Mouse (Mus musculus): ENCODE data around the gene Cct4. TPM values are rescaled to one million over a fixed set of nuclear protein-coding genes. Genes with fewer than 3 reads are reported as not detected.
A peak's percentile ranks its signal among the peaks of the same experiment; 100 is the strongest.

Cct4 gene
- polyA plus RNA-seq, 1 experiment from 2014 or later: 86.6 TPM

DNA sequence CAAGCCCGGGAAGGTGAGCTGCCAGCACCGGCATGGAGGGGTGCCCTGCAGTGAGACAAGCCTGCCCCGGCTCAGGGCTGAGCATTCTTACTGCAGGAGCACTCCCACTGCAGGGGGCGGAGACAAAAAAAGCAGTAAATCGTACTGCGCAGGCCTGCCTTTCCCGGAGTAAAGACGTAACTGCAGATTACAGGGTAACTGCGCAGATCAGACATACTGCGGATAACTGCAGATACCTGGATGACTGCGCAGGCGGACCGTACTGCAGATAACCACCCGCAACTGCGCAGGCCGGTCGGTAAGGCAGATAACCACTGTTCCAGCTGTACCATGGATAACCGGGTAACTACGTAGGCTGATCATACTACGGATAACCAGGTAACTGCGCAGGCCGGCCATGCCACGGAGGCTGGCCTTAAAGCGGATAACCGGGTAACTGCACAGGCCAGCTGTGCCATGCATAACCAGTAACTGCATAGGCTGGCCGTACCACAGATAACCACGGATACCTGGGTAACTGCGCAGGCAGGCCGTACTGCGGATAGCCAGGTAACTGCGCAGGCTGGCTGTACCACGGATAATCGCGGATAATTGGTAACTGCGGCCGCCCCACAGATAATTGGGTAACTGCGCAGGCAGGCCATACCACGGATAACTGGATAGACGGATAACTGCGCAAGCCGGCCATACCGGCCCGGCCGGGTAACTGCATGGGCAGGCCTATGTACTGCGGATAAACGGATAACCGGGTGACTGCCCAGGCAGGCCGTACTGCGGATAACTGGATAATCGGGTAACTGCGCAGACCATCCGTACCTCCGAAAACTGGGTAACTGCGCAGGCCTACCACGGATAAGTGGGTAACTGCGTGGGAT lies 18.2 kb upstream of the Cct4 start, which contains the start of gene Zrsr1:
TSS of gene Zrsr1 (plus strand) at position 171 of the 875 bp plus-strand sequence.
- peaks cover 6% of the 10 kb centered on the region for H3K36me3 ChIP-seq (replicated peaks; ENCODE audit: insufficient read depth, low read length)
- 47% methylated on average over 56 of the region's 56 CpGs for WGBS (ENCODE audit: insufficient replicate concordance)
- peak within 1 kb of the TSS; percentile 74 for H3K4me2 ChIP-seq (ENCODE audit: low read depth, low read length)
- ATAC-seq (peak; percentile 77), DNase-seq (peak; percentile 69)
- H3K9ac ChIP-seq (replicated peaks): peak within 1 kb of the TSS; percentile 68
- no peaks in the 10 kb centered on the region for H3K27me3 ChIP-seq (ENCODE audit: insufficient read depth, low read length)
- peaks cover 3% of the 10 kb centered on the region; the same call in 1 of the 2 replicates for H3K9me3 ChIP-seq (ENCODE audit: low read length)
- peak within 1 kb of the TSS; percentile 84 for H3K27ac ChIP-seq (ENCODE audit: low read depth)
- TF ChIP-seq EP300 (IDR thresholded peaks at IDR 0.05; ENCODE audit: low read depth) (peak; percentile 93), CTCF (IDR thresholded peaks at IDR 0.05; ENCODE audit: low read depth) (0 out of 2 replicates have a peak, but pooled peaks have one; percentile 4)
- peaks cover 12% of the 10 kb centered on the region for H3K4me1 ChIP-seq (ENCODE audit: insufficient read depth)
- peak within 1 kb of the TSS; percentile 60 for H3K4me3 ChIP-seq (ENCODE audit: low read depth, low read length)

GRCm38 (mm10) chr11:22972746-22973526 lies 17.4 kb upstream of the Cct4 start:
- peaks cover 13% of the 10 kb centered on the region for H3K36me3 ChIP-seq (replicated peaks; ENCODE audit: insufficient read depth, low read length)
- TF ChIP-seq CTCF (IDR thresholded peaks at IDR 0.05; ENCODE audit: low read depth): no peak
- TF ChIP-seq EP300 (IDR thresholded peaks at IDR 0.05; ENCODE audit: low read depth): no peak
- peak overlapping the region; percentile 68 for H3K9ac ChIP-seq (replicated peaks)
- H3K4me1 ChIP-seq (ENCODE audit: insufficient read depth): peaks cover 12% of the 10 kb centered on the region
- DNase-seq (peak; percentile 87), ATAC-seq (peak; percentile 77)
- H3K9me3 ChIP-seq (ENCODE audit: low read length): no peaks in the 10 kb centered on the region; the same call in 1 of the 2 replicates
- 50% methylated on average over 44 of the region's 46 CpGs for WGBS (ENCODE audit: insufficient replicate concordance)
- H3K27ac ChIP-seq (ENCODE audit: low read depth): peak overlapping the region; percentile 84
- H3K4me3 ChIP-seq (ENCODE audit: low read depth, low read length): peak overlapping the region; percentile 60
- H3K27me3 ChIP-seq (ENCODE audit: insufficient read depth, low read length): no peaks in the 10 kb centered on the region
- H3K4me2 ChIP-seq (ENCODE audit: low read depth, low read length): peak overlapping the region; percentile 74

- H3K27ac ChIP-seq (ENCODE audit: low read depth): peak overlapping the region; percentile 80
- TF ChIP-seq EP300 (IDR thresholded peaks at IDR 0.05; ENCODE audit: low read depth) (no peak), CTCF (IDR thresholded peaks at IDR 0.05; ENCODE audit: low read depth) (no peak)
- peak overlapping the region; percentile 66 for H3K9ac ChIP-seq (replicated peaks)
- no peak for ATAC-seq
- H3K4me3 ChIP-seq (ENCODE audit: low read depth, low read length): peak overlapping the region; percentile 60
- peaks cover 18% of the 10 kb centered on the region for H3K36me3 ChIP-seq (replicated peaks; ENCODE audit: insufficient read depth, low read length)
- H3K27me3 ChIP-seq (ENCODE audit: insufficient read depth, low read length): no peaks in the 10 kb centered on the region
- H3K4me1 ChIP-seq (ENCODE audit: insufficient read depth): peaks cover 12% of the 10 kb centered on the region
- peak overlapping the region; percentile 67 for H3K4me2 ChIP-seq (ENCODE audit: low read depth, low read length)
- no peak for DNase-seq
- 46% methylated on average over 14 of the region's 14 CpGs for WGBS (ENCODE audit: insufficient replicate concordance)
- H3K9me3 ChIP-seq (ENCODE audit: low read length): no peaks in the 10 kb centered on the region
Measured at GRCm38 (mm10) chr11:22973599-22973998, 16.7 kb upstream of the Cct4 start.

- no peak overlapping the region for H3K9ac ChIP-seq (replicated peaks)
- DNase-seq: no peak
Measured at GRCm38 (mm10) chr11:22978215-22978614, 12.1 kb upstream of the Cct4 start.

DNA sequence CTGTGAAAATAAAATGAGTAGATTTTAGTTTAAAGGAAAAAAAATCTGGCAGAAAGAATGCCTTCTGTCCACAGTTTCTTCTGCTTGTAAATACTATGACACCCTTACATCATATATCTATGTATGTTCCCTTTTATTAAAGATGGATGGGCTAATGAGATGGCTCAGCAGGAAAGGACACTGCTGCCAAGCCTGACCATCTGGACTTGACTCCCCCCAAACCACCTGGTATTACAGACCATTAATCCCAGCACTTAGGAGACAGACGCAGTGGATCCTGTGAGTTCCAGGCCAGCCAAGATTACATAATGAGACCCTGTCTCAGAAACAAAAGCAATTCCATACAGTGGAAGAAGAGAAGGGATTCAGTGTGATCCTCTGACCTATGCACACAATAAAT lies 11.6 kb upstream of the Cct4 start:
- Histone ChIP-seq H3K4me2 (ENCODE audit: low read depth, low read length) (no peak overlapping the region), H3K9me3 (ENCODE audit: low read length) (no peaks in the 10 kb centered on the region), H3K36me3 (replicated peaks; ENCODE audit: insufficient read depth, low read length) (peaks cover 18% of the 10 kb centered on the region), H3K9ac (replicated peaks) (no peak overlapping the region), H3K4me1 (ENCODE audit: insufficient read depth) (peaks cover 20% of the 10 kb centered on the region), H3K4me3 (ENCODE audit: low read depth, low read length) (no peak overlapping the region), H3K27me3 (ENCODE audit: insufficient read depth, low read length) (no peaks in the 10 kb centered on the region), H3K27ac (ENCODE audit: low read depth) (no peak overlapping the region)
- no peak for DNase-seq
- ATAC-seq: no peak
- whole genome bisulfite sequencing (ENCODE audit: insufficient replicate concordance): 92% methylated on average over 1 of the region's 1 CpGs
- TF ChIP-seq CTCF (IDR thresholded peaks at IDR 0.05; ENCODE audit: low read depth) (no peak), EP300 (IDR thresholded peaks at IDR 0.05; ENCODE audit: low read depth) (no peak)

More at GRCm38 (mm10) chr11:22978215-22978614, 12.1 kb upstream of the Cct4 start:
- Histone ChIP-seq H3K4me2 (ENCODE audit: low read depth, low read length) (no peak overlapping the region), H3K27ac (ENCODE audit: low read depth) (no peak overlapping the region), H3K4me1 (ENCODE audit: insufficient read depth) (peaks cover 20% of the 10 kb centered on the region), H3K9me3 (ENCODE audit: low read length) (no peaks in the 10 kb centered on the region), H3K27me3 (ENCODE audit: insufficient read depth, low read length) (no peaks in the 10 kb centered on the region), H3K36me3 (replicated peaks; ENCODE audit: insufficient read depth, low read length) (peaks cover 18% of the 10 kb centered on the region), H3K4me3 (ENCODE audit: low read depth, low read length) (no peak overlapping the region)
- 82% methylated on average over 3 of the region's 3 CpGs for WGBS (ENCODE audit: insufficient replicate concordance)
- ATAC-seq: no peak
- TF ChIP-seq CTCF (IDR thresholded peaks at IDR 0.05; ENCODE audit: low read depth): no peak
- TF ChIP-seq EP300 (IDR thresholded peaks at IDR 0.05; ENCODE audit: low read depth): no peak

GRCm38 (mm10) chr11:22979221-22979620 lies 11.1 kb upstream of the Cct4 start:
- DNase-seq (no peak), ATAC-seq (no peak)
- Histone ChIP-seq H3K4me3 (ENCODE audit: low read depth, low read length) (no peak overlapping the region), H3K27ac (ENCODE audit: low read depth) (no peak overlapping the region), H3K9me3 (ENCODE audit: low read length) (no peaks in the 10 kb centered on the region), H3K27me3 (ENCODE audit: insufficient read depth, low read length) (no peaks in the 10 kb centered on the region), H3K9ac (replicated peaks) (no peak overlapping the region), H3K4me1 (ENCODE audit: insufficient read depth) (peaks cover 20% of the 10 kb centered on the region), H3K4me2 (ENCODE audit: low read depth, low read length) (no peak overlapping the region), H3K36me3 (replicated peaks; ENCODE audit: insufficient read depth, low read length) (peaks cover 18% of the 10 kb centered on the region)
- no peak for TF ChIP-seq CTCF (IDR thresholded peaks at IDR 0.05; ENCODE audit: low read depth)
- no peak for TF ChIP-seq EP300 (IDR thresholded peaks at IDR 0.05; ENCODE audit: low read depth)
- 68% methylated on average over 1 of the region's 1 CpGs for WGBS (ENCODE audit: insufficient replicate concordance)

Measured in liver, postnatal 0 days (tissue).